Mouse (Mus musculus) T-cell, adult 2 months (primary cell): ENCODE measurements around the gene Col9a3.

Experiments used
- DNase-seq: peaks from one replicate; pipeline ENCODE4 v3.0.0; 2022; ENCODE audit warnings: low spot score

The Col9a3 gene

DNA sequence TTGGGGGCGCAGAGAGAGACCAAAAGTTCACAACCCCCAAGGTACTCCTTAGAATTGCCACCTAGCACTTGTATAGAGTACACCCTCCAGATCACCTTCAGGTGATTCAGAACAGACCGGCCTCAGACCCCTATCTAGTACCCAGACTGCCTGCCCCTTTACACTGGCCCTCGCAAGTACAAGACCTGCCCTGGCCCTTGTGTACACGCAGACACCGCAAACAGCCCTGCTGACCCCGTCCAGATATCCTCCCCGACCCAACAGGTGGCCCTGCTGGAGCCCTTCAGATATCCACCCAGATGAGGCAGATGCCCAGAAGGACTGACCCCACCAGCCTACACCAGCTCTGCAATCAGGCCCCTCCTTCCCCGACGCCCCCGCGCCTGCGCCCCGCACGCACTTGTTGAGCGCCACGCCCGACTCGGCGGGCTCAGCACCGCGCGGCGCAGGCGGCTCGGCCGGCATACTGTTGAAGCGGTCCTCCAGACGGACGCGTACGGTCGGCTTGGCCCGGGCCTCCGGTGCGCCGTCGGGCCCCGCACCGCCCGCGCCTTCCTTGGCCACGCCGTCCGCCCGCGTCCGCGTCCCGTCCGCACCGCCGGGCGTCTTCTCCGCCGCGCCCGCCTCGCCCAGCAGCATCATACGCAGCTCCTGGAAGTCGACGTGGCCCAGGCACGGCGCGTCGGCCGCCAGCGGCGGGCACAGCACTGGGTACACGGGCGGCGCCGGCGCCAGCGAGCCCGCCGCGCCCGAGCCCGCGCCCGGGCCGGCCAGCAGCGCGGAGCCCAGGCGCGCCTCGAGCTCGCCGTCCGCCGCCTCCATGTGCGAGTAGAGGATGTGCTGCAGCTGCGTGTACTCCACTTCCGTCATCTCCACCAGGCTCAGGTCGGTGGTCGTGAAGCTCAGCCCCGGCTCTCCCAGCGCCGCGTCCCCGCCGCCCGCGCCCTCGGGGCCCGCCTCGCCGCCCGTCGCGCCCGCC lies 44.3 kb downstream of the Col9a3 start:
- DNase-seq = no peak

DNA sequence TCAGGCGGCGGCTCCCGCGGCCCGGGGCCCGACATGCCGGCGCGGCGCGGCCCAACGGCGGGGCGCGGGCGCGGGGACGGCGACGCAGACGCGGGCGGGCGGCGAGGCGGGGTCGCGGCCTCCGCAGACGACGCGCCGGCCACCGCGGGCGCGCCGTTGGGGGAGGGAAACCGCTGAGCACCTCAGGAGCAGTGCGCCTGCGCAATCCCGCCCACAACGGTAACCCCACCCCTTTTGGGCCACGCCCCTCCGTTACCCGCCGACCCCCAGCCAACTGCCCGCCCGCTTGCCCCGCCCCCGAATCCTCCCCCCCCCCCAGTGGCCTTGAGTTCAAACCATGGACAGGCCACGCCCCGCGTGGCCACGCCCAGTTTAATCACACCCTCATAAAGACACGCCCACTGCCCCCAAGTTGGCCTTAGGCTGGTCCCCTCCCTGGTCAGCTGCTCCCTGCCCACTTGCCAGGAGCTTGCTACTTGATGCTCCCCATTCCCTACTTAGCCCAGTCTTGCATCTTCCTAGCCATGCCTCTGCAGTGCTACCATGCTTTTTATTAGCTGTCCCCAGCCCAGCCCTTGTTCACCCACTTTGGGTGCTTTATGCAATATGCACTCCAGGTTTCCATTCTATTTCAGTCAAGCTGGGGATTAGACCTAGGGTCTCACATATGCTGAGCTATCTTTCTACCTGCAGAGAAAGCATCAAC lies 45.1 kb downstream of the Col9a3 start, which contains the start of gene Tcfl5:
Gene Tcfl5, minus strand, starts transcription at position 154 of the 706 bp plus-strand sequence.
- no peak for DNase-seq

DNA sequence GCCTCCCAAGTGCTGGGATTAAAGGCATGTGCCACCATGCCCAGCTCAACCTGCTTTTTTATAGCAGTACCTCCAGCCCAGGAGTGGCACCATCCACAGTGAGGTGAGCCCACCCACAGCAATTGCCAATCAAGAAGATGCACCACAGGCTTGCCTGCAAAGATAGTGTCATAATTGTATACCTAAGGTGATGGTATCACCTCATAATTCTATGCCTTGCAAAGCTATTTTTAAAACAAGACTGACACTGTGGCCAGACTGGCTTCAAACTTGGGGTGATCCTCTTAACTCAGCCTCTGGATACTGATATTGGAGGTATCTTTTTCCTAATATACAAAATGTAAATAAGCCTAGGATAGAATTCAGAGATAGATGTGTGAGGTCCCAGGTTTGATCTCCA lies 46.0 kb downstream of the Col9a3 start:
- DNase-seq = no peak

DNA sequence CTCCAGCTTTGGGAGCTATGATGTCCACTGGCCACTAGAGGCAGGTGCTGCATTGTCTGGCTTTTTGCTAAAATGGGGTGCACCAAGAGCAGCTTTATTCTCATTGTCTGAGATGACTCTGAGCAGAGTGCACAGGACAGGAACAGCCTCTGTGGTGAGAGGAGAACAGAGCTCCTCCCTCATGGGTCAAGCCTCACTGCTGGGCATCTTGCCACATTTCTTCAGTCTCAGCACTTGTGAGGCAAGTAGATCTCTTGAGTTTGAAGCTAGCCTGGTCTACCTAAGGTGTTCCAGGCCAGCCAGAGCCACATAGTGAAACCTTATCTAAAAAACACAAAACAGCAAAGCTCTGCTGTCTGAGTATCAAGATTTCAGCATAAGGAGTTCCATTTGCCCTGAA lies 49.3 kb downstream of the Col9a3 start:
- no peak for DNase-seq

DNA sequence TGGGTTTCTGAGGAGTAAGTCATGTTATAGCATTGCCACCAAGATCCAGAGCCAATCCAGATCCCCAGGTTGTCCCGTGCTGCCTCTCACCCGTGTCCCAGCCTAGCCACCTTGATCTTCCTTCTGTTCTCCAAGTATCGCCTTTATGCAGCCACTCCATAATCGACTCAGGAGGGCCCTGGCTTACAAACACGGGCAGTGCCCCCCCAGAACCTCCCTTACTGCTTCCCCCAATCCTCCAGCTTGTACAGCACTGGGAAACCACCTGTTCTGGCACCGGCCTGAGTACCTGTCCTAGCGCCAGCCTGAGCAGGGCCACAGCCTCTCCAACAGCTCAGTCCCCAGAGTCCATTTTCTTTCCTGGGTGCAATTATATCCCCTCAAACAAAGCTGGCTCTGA lies 57.1 kb downstream of the Col9a3 start:
- no peak for DNase-seq

DNA sequence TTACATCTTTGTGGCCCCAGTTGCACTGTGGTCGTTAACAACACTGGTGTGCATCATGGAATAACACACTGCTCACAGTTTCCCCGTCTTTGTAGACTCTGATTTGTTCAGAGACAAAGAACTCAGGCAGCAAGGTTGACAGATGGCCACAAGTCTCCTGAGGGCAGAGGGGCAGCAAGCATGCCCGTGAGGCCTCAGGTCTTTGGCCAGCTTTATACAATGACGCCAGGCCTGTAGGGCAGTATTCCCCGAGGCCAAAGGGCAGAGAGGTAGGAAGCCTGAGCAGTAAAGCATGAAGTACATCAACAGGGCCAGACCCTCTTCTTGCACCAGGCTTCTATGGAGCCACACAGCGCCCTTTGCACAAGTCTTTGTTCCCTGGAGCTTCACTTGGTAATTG lies 57.6 kb downstream of the Col9a3 start:
- no peak for DNase-seq

DNA sequence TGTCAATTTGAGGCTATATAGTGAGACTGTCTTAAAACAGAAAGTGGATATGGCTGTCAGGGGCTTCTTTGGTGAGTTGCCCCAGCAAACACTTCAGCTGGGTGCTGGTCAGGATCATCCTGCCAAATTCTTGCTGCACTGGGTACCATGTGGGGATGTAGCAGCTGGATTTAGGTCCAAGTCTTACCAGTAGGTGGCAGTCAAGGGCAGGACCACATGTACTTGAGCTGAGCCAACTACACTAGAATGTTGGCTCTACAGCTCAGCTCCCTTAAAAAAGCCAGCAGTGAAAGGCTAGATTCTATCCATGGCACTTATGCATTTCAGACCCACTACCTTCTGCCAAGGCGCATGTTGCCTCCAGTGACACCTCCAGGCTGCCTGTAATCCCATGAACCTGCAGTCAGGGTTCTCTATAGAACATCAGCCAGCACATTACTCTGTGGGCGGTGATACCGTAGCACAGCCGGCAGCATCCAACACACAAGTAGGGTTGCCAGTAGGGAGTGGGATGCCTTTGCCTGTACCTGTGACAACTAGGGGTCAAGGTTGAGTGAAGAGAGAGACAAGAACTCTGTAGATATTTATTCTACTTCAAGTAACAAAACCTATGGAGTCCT lies 59.9 kb downstream of the Col9a3 start:
- DNase-seq = peak; percentile 64

DNA sequence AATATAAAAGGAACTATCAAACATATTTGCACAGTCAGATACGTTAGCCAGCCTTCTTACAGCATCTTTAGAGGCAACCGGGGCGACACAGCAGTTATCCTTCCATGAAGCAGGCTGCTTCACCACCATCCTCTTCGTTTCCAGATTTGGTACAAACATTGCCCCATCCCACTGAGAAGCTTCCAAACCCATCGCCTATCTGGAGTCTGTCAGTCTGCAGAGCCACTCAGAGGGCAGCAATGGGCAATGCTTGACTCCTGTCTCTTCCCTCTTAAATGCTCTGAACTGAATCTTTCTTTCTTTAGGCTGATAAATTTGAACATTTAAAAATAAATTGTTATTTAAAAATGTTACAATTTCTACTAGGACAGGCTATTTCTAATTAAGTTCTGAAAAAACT lies 60.8 kb downstream of the Col9a3 start:
- no peak for DNase-seq

DNA sequence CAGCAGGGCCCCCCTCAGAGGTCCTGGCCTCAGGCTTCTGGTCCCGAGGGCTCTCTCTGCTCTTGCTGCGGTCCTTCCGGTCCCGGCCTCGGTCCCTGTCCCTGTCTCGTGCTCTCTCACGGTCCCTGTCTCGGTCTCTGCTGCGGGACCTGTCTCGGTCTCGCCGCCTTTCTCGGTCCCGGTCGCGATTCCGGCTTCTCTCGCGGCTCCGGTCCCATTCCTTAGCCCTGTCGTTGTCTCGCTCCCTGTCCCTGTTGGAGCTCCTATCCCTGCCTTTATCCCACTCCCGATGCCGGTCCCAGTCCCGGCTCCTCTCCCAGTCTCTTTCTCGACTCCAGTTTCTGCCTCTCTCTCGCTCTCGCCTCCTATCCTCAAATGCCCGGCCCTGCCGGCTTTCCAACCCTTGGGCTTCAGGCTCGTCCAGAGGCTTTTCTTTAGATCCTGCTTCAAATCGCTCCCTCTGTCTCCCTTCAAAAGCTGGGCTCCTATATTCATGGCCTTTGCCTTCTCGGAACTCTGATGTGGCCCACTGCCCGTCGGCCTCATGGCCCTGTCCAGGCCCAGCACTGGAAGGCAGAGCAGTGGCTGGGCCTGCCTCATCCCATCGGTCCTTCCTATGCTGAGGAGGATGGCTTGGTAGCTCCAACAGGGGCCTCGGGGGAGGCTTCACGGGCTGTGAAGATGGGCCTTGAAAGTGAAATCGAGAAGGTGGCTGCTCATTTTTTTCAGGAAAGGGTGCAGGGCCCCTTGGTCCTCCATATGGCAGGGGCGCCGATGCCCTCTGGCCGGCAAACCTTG lies 62.0 kb downstream of the Col9a3 start:
- no peak for DNase-seq

DNA sequence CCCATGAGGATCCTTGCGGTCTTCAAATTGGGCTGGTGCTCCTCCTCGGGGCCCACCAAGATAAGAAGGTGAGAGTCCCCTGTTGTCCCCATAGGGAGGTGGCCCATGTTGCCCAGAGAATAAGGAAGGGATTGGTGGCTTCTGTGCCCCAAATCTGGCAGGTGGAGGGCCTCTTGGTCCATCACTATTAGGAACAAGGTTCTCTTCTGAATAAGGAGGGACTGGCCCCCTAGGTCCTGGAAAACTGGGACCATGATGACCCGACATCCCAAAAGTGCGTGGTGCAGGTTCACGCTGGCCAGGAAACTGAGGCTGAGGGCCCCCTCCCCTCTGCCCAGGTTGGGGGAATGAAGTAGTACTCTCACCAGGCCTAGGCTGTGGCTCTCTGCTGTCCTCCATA lies 62.9 kb downstream of the Col9a3 start:
- no peak for DNase-seq

DNA sequence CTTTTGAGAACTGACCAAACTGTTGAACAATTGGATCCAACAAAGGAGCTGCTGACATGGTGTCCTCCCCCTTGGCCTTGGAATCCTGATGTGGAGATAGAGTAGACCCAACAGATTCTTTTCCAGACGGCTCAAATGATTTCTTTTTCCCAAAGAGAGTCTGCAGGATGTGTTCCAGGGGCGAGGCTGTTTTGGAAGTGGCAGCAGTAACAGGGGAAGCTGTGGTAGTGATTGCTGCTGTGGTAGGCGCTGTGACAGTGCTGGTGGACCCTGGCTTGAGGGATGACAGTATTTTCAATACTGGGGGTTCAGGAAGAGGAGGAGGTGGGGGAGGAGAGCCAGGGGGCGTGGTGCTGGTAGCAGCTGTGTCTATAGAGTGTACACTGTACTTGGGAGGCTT lies 64.4 kb downstream of the Col9a3 start:
- DNase-seq = no peak
